Mouse (Mus musculus) frontal cortex, postnatal 36 days (tissue): Measurements from ENCODE around the gene Casd1.

Experiments used
- DNase-seq, 2 experiments: peaks; one replicate each; pipeline ENCODE4 v3.0.0; 2022; ENCODE audit warnings: low spot score in 2 of 2

Casd1 gene

GRCm38 (mm10) chr6:4600658-4601296, at the start of gene Casd1:
TSS of gene Casd1 (plus strand) at chr6:4600839.
- peak; percentile 49 to 53 for DNase-seq

- no peak for DNase-seq
Observed at GRCm38 (mm10) chr6:4555366-4555765, 45.3 kb upstream of the Casd1 start.

GRCm38 (mm10) chr6:4557086-4557485, 43.6 kb upstream of the Casd1 start:
- DNase-seq = no peak

GRCm38 (mm10) chr6:4557678-4558077, 43.0 kb upstream of the Casd1 start:
- peak; percentile 46 to 71 for DNase-seq

GRCm38 (mm10) chr6:4561156-4561555, 39.5 kb upstream of the Casd1 start:
- no peak for DNase-seq

- no peak for DNase-seq
Observed at GRCm38 (mm10) chr6:4561621-4562020, 39.0 kb upstream of the Casd1 start.

GRCm38 (mm10) chr6:4562401-4562800, 38.2 kb upstream of the Casd1 start:
- DNase-seq = no peak

- DNase-seq = no peak
Observed at GRCm38 (mm10) chr6:4563477-4563876, 37.2 kb upstream of the Casd1 start.

GRCm38 (mm10) chr6:4570412-4570811, 30.2 kb upstream of the Casd1 start:
- no peak for DNase-seq

- DNase-seq = no peak
Observed at GRCm38 (mm10) chr6:4577756-4578155, 22.9 kb upstream of the Casd1 start.

- no peak for DNase-seq
Observed at GRCm38 (mm10) chr6:4578343-4578742, 22.3 kb upstream of the Casd1 start.

- DNase-seq = no peak
Observed at GRCm38 (mm10) chr6:4579620-4580019, 21.0 kb upstream of the Casd1 start.

GRCm38 (mm10) chr6:4583485-4583884, 17.2 kb upstream of the Casd1 start:
- no peak for DNase-seq

- no peak for DNase-seq
Observed at GRCm38 (mm10) chr6:4587946-4588345, 12.7 kb upstream of the Casd1 start.

GRCm38 (mm10) chr6:4588722-4589121, 11.9 kb upstream of the Casd1 start:
- no peak for DNase-seq

GRCm38 (mm10) chr6:4590089-4590488, 10.6 kb upstream of the Casd1 start:
- DNase-seq = no peak

- DNase-seq = no peak
Observed at GRCm38 (mm10) chr6:4597711-4598110, 2.9 kb upstream of the Casd1 start.

GRCm38 (mm10) chr6:4600085-4600657, 468 bp upstream of the Casd1 start:
- peak in 1 of 2 experiments; percentile 3 for DNase-seq

- DNase-seq = peak; percentile 12 to 28
Observed at GRCm38 (mm10) chr6:4601297-4601931, 775 bp downstream of the Casd1 start.

- DNase-seq = no peak
Observed at GRCm38 (mm10) chr6:4602012-4602411, 1.4 kb downstream of the Casd1 start.

GRCm38 (mm10) chr6:4606394-4606793, 5.8 kb downstream of the Casd1 start:
- no peak for DNase-seq

GRCm38 (mm10) chr6:4610216-4610896, 9.7 kb downstream of the Casd1 start:
- no peak for DNase-seq

GRCm38 (mm10) chr6:4611853-4612252, 11.2 kb downstream of the Casd1 start:
- no peak for DNase-seq
